Mouse (Mus musculus) retina, adult 2 months (tissue): ENCODE data around the gene F11r.

Experiments used
- DNase-seq: peaks from one replicate; pipeline ENCODE4 v3.0.0-alpha.2; 2012; ENCODE audit warnings: low read depth, low spot score

F11r gene

DNA sequence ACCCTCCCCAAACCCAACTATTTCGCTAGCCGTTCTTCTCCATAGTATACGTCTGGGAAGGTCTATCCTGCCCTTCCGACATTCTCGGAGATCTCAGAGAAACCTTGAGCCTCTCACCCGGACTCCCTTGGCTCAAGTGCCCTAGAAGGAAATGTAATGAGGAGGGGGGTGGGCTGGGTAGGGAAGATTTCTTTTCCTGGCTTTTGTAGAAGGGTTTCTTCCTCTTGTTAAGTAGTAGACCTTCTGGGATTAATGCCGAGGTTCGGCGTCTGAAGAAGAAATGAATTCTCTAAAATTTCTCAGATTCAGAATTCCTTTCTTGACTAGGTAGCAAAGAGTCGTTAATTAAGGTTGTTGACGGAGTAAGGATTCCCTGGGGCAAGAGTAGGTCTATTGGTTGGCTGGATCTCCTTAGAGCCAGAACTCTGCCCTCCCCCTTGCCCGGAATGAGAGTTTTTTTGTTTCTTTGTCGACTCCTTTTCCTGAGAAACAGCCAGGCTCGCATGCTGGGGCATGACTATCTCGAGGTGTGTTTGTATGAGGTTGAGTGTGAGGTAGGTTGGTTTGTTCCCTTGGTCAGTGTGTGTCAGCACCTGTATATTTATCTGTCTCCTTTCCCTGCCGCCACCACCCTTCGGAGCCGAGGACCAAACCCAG is 807 bp downstream of the F11r start:
- no peak for DNase-seq

DNA sequence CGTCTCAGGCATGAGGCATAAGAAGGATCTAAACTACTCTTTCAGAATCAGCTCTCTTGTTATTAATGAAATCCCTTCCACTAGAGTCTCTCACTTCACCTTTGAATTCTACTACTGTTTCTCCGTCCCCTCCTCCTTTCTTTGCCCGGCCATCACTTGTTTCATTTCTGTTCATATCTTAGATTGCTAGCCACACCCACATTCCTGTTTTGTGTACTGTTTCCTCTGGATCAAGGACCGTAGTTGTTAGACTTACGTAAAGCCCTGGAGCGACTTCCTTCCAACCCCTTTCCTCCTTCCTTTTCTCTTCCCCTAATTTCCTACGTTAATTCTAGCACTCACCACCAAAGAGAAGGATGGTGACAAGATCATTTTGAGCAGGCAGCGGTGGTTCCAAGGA is 1.7 kb downstream of the F11r start:
- DNase-seq: no peak

DNA sequence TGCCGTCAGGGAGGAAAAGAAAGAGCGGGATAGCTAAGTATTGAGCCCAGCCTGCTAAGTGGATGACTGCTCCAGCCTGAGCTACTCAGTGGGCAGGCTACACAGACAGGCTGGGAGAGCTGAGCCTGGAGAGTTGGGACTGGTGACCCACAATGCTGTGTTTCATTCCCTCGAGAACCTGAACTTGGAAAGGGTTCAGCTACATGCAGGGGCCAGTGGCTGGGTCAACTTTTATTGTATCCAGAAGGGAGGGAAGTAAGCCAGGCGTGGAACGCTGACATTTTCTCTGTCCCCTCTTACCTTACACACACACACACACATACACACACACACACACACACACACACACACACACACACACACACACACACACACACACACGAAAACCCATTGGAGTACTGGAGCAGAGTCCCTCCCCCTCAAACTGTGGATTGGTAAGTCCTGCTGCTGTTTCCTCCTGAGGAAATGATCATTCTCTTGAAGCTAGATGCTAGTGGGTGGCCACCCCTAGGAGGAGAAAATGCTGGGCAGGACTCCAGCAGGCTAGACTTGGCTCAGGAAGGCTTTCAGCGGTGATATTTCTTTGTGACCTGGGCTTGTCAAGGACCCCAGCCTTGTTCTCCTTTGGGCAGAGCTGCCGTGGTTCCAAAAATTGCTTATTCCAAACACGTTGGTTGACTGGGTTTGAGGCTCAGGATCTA is 2.8 kb downstream of the F11r start:
- no peak for DNase-seq

DNA sequence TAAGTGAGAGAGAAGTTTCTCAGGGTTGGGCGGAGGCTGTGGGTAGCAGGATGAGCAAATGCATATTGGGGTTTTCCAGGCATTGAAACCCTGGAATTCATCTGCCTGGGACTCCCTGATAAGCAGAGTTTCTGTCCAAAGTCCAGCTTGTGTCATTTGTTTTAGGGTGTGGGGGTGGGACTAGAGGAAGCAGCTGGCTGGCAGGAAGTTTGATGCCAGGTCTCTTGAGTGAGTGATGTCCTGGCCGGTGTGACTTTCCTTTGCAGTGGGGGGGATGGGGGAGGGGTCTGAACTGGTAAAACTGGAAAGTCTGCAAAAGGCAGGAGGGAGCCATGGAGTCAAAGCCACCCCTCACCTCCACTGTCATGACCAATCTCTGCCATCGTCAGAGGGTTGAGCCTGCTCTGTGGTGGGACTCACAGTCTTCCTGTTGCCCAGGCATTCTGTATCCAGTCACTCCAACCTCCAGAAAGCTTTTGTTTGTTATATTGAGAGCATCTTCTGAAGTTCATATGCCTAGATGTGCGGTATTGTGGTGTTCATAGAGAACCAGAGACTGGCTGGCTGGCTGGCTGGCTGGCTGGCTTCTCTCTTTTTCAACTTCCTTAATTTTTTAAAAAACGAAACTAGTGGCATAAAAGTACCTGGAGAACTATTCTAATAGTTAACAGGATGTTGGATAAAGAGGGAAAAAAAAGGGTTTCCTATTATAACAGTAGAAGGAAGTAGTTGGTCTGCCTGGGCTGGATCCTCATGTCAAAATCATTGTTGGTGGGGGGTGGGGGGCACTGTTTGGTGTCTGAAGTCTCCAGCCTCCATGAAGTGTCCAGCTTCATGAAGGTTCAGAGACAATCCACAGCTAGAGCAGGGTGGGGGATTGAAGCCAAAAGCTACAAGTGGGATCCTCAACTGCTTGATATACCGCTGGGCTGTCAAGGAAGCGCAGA is 4.4 kb downstream of the F11r start:
- DNase-seq: no peak

DNA sequence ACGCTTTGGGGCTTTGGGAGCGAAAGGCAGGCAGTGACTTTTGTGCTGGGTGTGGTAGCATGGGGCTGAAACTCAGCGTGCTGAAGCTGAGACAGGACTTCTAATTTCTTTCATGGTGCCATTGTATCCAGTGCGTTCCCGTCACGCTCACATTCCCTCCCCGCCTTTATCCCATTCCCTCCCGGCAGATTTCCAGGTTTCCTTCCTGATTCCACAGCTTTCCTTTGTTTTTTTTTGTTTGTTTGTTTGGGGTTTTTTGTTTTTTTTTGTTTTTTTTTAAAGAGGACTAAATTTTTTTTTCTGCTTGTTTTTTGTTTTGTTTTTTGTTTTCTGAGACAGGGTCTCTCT is 5.1 kb downstream of the F11r start:
- DNase-seq: no peak

DNA sequence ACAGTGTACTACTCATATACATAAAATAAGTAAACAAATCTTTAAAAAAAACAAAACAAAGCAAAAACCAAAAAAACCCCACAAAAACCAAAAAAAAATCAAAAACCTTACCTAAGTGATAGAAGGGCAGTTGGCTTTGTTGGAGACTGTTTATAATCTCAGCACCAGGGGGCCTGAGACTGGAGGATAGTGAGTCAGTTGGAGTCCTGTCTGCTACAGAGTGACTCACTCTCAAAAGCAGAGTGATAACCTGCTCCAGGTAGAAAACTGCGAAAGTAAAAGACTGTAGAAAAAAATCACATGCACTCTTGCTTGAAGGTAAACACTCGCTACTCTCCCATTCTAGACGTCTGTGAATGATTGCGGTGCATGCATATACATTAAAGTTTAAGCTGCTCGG is 7.7 kb downstream of the F11r start:
- no peak for DNase-seq

DNA sequence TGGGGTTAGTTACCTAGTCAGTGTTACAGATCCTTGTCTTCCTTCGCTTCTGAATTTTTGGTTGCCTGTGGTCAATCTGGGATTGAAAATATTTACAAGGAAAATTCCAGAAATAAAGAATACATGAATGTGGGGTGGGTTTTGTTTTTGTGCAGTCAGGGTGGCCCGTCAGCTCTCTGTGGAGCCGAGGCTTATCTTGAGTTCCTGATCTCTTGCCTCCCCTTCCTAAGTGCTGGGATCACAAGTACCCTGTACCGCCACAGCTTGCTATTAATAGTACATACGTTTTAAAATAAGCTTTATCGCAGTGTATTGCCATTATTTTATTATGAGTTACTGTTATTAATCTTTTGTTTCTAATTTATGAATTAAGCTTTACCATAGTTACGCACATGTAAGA is 9.5 kb downstream of the F11r start:
- DNase-seq: no peak

DNA sequence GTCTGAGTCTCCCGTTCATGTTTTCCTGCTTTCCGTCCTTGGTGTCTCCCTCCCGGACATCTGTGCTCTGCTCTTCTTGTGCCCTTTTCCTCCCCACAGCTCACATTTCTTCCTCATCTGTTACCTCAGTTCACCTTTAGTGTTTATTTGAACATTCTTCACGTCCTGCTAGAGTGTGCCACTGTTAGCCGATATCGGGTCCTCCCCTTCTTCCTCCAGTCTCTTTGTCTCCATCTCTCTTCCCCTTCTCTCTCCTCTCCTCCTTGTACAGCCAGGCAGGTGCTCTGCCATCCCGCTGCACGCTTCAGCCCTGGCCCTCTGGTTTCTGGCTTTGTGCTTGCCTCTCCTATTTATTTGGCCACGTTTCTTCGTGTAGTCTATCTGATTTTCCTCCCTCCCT is 10.4 kb downstream of the F11r start:
- DNase-seq: no peak

DNA sequence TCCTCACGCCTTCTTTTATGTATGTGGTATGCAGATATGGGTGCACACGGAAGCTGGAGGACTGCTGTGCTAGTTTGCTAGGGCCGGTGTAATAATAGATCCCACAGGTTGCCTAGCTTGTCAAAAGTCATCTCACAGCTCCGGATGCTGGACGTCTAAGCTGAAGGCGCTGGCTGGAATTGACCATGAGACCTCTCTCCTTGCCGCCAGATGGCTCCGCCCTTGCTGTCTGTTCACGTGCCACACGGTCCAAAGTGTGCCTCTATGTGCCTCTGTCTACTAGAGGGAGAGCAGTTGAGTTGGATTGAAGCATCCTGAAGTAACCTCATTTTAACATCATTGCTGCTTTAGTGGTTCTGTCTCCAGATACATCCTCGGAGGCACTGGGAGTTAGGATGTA is 12.7 kb downstream of the F11r start:
- DNase-seq: no peak

DNA sequence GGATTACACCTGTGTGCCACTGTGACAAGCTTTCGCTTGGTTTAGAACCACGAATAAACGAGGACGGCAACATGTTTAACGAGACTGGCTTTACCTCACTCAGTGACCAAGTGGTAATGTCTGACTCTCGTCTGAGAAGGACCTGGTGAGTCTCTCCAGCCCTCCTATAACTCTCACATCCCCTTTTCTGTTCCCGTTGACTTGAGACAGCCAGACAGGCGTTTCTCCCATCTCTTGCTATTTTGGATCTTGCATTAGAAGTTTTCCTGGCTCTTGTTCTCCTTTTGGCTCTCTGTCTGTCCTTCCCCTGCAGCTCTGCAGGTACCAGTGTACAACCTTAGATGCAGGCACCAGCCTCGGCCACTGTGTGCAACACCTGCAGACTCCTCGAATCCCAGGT is 13.7 kb downstream of the F11r start:
- DNase-seq: no peak

DNA sequence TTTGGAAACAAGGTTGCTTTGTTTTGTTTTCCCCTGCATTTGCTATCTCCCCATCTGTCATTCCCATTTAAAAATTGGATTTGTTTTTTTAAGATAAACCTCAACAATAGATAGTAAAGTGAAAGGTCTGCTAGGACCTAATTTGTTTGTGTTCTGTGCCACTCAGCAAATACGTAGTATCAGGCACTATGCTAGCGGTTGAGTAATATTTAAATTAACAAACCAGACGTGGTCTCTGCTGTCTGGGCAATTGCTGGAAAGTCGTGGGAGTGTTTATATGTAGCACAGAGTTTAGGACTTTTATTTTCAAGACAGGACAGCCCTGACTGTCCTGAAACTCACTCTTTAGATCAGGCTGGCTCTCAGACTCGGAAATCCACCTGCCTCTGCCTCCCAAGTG is 15.2 kb downstream of the F11r start:
- DNase-seq: no peak

DNA sequence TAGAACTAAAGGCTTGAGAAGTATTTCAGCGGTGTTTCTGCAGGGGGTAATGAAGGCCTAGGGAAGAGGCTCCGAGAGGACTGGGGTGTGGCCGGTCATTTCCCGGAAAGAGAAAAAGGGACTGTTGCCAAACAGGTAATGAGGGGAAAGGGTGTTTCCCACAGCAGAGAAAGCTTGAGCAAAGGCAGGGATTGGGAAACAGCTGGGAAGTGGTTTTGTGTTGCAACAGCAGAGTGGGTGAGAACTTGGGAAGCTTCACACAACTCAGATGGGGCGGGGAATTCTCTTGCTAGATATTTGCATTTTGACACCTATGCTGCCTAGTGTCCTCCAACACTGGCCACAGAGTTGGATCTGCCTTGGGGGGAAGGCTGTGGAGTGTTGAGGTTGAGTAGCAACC is 15.6 kb downstream of the F11r start:
- DNase-seq: no peak

DNA sequence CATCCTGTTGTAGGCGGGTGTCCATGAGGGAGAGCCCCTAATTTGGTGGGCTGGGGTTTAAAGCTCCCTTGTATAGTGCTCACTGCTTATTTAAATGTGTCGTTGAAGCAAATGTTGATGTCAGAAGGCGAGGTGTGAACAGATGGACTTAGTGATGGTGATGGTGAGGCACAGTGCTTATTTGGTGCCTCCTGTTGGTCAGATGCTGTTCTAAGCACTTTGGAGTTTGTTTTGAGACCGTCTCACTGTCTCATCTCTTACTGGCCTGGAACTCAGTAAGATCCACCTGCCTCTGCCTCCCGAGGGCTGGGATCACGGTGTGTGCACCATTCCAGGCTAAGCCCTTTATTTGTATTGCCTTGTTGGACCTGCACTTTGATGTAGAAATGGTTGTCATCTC is 17.6 kb downstream of the F11r start:
- no peak for DNase-seq

DNA sequence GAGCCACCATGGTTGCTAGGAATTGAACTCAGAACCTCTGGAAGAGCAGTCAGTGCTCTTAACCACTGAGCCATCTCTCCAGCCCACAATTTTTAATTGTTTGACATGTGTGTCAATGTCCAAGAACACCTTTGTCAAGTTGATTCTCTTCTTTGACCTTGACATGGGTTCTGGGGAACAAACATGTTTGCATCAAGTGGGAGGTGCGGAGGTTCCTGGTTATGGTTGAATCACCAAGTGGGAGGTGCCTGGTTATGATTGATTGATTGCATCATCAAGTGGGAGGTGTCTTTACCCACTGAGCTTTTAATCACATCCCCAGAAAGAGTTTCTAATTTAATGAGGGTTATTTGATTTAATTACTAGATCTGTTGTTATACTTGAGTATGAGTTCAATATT is 20.2 kb downstream of the F11r start:
- no peak for DNase-seq

DNA sequence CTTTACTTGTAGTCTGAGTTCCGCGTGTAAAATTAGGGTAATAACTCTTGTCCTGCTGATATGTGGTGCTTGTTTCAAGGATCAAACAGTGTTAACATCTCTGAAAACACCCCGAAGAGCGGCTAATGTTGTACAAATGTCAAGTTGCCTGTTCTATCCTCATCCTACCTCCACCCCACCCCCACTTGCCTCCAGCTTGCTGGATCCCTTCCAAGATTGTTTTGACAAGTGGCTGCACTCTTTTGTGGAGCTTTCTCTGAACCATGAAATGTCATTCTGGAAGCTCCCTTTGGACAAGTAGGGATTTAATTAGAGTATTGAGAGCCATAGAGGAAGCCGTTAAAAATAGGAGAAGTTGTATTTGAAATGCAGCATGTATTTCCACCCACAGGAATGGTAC is 22.5 kb downstream of the F11r start:
- DNase-seq: no peak

DNA sequence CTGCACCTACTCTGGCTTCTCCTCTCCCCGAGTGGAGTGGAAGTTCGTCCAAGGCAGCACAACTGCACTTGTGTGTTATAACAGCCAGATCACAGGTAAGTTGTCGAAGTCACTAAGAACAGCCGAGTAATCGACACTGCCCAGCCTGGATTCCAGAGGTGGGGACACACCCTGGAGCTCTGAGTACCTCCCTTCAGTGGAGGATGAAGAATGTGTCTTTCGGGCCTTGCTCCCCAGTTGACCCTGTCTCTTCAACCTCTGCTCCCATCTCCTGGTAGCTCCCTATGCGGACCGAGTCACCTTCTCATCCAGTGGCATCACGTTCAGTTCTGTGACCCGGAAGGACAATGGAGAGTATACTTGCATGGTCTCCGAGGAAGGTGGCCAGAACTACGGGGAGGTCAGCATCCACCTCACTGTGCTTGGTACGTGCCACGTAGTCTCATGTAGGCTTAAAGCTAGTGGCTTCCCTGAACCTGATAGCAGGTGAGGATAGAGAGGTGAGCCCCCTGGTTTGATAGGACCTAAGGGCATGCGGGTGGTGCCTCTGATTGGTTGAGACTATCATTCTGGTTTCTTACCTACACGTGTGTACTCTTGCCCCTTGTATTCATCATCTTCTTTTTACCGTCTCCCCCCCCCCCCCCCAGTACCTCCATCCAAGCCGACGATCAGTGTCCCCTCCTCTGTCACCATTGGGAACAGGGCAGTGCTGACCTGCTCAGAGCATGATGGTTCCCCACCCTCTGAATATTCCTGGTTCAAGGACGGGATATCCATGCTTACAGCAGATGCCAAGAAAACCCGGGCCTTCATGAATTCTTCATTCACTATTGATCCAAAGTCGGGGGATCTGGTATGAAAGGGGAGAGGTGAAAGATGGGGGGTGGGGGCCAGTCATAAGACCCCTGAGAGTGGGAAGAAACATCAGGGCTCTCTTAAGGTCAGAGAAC is 23.5 kb downstream of the F11r start:
- no peak for DNase-seq

DNA sequence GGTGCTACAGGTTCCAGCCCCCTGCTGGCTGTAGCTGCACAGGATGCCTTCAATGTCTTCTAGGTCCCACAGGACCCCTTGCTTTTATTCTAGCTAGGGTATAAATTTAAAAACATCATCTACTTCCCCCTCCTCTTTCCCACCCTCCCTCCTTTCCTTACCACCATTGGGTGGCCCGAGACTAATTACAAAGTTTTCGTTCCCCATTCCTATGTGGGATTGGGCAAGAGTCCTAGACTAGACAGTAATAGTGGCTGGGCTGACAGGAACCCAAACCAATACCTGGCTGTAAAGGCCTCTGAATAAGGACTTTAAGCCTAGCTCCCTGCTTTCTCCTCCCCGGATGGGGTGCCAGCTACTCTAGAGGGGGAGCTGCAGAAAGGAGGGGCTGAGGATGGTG is 25.8 kb downstream of the F11r start:
- no peak for DNase-seq

DNA sequence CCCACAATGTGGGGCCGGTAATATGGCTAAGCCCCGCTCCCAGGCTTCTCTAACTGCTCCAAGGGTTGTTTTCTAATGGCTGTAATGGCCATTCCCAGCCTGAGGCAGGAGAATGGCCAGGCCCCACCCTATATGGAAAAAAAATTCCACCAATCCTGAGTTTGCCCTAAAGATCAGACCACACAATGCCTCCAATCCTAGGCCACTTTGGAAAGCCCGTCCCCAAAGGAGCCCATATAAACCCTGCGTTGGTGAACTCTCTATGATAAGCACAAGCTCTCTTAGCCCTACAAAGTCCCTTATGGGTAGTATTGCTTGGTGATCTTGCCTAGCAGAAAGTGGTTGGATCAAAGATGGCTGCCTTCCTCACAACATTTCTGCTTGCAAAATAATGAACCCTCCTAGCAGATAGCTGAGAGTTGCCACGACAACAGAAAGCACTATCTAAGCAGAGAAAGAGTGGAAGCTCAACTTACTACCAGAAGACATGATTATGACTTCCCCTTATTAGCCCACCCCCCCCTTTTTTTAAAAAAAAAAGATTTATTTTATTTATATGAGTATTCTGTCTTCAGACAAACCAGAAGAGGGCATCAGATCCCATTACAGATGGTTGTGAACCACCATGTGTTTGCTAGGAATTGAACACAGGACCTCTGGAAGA is 28.5 kb downstream of the F11r start:
- no peak for DNase-seq

DNA sequence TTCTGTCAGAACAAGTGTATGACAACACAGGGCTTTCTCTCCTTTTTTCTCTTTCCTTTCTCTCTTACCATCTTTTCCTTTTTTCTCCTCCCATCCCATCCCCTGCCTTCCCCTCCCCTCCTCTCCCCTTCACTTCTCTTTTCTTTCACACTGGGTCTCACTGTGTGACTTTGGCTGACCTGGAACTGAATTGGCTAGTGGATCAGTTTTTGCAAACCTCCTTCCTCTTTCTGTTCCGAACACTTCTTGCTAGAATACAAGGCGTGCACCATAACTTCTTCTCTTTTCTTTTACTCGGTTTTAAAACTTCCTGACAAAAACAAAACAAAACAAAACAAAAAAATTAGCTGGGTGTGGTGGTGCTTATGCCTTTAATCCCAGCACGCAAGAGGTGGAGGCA is 29.2 kb downstream of the F11r start:
- no peak for DNase-seq

DNA sequence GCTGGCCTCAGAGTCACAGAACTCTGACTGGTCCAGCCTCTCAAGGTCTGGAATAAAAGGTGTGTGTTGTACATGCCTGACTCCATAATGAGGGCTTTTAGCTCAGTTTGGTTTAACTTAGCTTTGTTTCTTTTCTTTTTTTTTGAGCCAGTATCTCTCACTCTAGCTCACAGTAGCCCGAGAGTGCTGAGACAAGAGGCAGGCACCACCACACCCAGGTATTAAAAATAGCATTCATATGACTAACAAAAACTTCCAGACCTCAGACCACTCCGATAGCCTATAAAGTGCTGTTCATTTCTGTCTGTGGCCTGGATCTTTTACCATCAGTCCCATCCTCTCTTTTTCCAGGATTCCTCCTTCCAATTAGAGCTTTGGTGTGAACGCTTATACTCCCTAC is 32.3 kb downstream of the F11r start:
- DNase-seq: no peak

DNA sequence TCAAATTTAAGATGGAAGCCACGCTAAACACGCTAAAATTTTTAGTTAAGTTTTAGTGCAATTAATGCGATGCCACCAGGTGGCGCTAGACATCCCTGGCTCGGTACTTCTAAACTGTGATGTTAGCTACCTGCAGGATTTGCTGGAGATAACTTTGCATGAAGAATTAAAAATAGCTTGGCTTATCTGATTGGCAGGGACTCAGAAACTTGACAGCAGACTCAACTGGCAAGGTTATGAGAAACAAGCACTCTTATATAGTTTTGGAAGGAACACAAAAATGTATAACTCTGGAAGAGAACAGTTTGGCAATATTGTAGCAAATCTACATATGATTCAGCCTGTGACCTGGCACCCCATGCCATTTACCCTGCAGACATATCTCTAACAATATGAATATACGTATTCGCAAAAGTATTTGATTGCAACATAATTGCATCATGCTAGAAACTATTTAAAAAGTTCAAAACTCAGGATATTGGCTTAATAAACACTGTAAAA is 33.1 kb downstream of the F11r start:
- peak; percentile 16 for DNase-seq
